Mouse (Mus musculus): Measurements from ENCODE around the gene Psmb8. TPM values are rescaled to one million over a fixed set of nuclear protein-coding genes. Genes with fewer than 3 reads are reported as not detected.

Psmb8 gene
- polyA plus RNA-seq, 1 experiment: 293 TPM

- H3K27ac ChIP-seq (ENCODE audit: insufficient read depth, low read depth, low read length): no peak overlapping the region
- WGBS: 8% methylated on average over 4 of the region's 4 CpGs
- TF ChIP-seq CTCF (IDR thresholded peaks at IDR 0.05; ENCODE audit: extremely low read depth, insufficient read length, insufficient replicate concordance, low read depth, low read length) (no peak), POLR2A (IDR thresholded peaks at IDR 0.05; ENCODE audit: low read depth, low read length) (no peak)
- H3K4me3 ChIP-seq (ENCODE audit: low read depth, low read length): no peak overlapping the region
- no peaks in the 10 kb centered on the region for H3K36me3 ChIP-seq (ENCODE audit: control insufficient read depth, insufficient read depth, low read length)
- no peaks in the 10 kb centered on the region for H3K4me1 ChIP-seq (ENCODE audit: control insufficient read depth, insufficient read depth, insufficient read length, low read length)
- H3K27me3 ChIP-seq (ENCODE audit: control insufficient read depth, insufficient read depth, low read length): no peaks in the 10 kb centered on the region
These were observed 27.0 kb upstream of the Psmb8 start for GRCm38 (mm10) chr17:34170487-34170876.

DNA sequence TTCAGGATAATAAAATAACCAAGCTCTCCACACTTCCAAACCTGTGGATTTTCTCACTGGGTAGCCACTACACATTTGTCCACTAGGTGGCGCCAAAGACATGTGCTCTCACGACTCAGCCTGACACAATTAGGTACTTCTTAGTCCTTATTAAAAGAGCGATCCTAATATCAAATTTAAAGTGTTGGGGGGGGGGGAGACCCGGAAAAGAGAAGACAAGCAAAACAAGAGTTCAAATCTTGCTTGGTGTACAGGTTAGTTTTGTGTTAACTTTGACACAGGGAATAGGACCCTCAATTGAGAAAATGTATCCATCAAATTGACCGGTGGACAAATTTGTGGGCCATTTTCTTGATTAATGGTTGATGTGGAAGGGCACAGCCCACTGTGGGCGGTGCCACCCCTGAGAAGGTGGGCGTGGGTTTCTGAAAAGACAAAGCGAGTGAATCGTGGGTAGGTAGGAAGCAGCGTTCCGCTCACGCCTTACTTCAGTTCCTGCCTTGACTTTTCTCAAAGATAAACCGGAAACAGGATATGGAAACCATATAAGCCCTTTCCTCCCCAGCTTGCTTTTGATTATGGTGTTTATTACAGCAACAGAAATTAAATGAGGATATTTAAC is 26.5 kb upstream of the Psmb8 start:
- H3K27ac ChIP-seq (ENCODE audit: insufficient read depth, low read depth, low read length): no peak overlapping the region
- H3K4me3 ChIP-seq (ENCODE audit: low read depth, low read length): no peak overlapping the region
- H3K4me1 ChIP-seq (ENCODE audit: control insufficient read depth, insufficient read depth, insufficient read length, low read length): no peaks in the 10 kb centered on the region
- no peaks in the 10 kb centered on the region for H3K36me3 ChIP-seq (ENCODE audit: control insufficient read depth, insufficient read depth, low read length)
- TF ChIP-seq POLR2A (IDR thresholded peaks at IDR 0.05; ENCODE audit: low read depth, low read length) (no peak), CTCF (IDR thresholded peaks at IDR 0.05; ENCODE audit: extremely low read depth, insufficient read length, insufficient replicate concordance, low read depth, low read length) (no peak; the same call in 1 of the 2 replicates)
- WGBS: 36% methylated on average over 13 of the region's 13 CpGs
- H3K27me3 ChIP-seq (ENCODE audit: control insufficient read depth, insufficient read depth, low read length): no peaks in the 10 kb centered on the region

- 97% methylated on average over 5 of the region's 5 CpGs for WGBS
- Histone ChIP-seq H3K27ac (ENCODE audit: insufficient read depth, low read depth, low read length) (no peak overlapping the region), H3K4me3 (ENCODE audit: low read depth, low read length) (no peak overlapping the region), H3K27me3 (ENCODE audit: control insufficient read depth, insufficient read depth, low read length) (no peaks in the 10 kb centered on the region), H3K4me1 (ENCODE audit: control insufficient read depth, insufficient read depth, insufficient read length, low read length) (no peaks in the 10 kb centered on the region), H3K36me3 (ENCODE audit: control insufficient read depth, insufficient read depth, low read length) (no peaks in the 10 kb centered on the region)
- TF ChIP-seq CTCF (IDR thresholded peaks at IDR 0.05; ENCODE audit: extremely low read depth, insufficient read length, insufficient replicate concordance, low read depth, low read length) (peak; percentile 16; the same call in 1 of the 2 replicates), POLR2A (IDR thresholded peaks at IDR 0.05; ENCODE audit: low read depth, low read length) (no peak)
These were observed 25.0 kb upstream of the Psmb8 start for GRCm38 (mm10) chr17:34172528-34172927.

GRCm38 (mm10) chr17:34174075-34174474 is 23.4 kb upstream of the Psmb8 start:
- no peak overlapping the region for H3K4me3 ChIP-seq (ENCODE audit: low read depth, low read length)
- no peaks in the 10 kb centered on the region for H3K27me3 ChIP-seq (ENCODE audit: control insufficient read depth, insufficient read depth, low read length)
- WGBS: 48% methylated on average over 1 of the region's 1 CpGs
- TF ChIP-seq POLR2A (IDR thresholded peaks at IDR 0.05; ENCODE audit: low read depth, low read length) (no peak), CTCF (IDR thresholded peaks at IDR 0.05; ENCODE audit: extremely low read depth, insufficient read length, insufficient replicate concordance, low read depth, low read length) (no peak)
- H3K4me1 ChIP-seq (ENCODE audit: control insufficient read depth, insufficient read depth, insufficient read length, low read length): no peaks in the 10 kb centered on the region
- no peak overlapping the region for H3K27ac ChIP-seq (ENCODE audit: insufficient read depth, low read depth, low read length)
- no peaks in the 10 kb centered on the region for H3K36me3 ChIP-seq (ENCODE audit: control insufficient read depth, insufficient read depth, low read length)

- Histone ChIP-seq H3K4me3 (ENCODE audit: low read depth, low read length) (no peak overlapping the region), H3K27ac (ENCODE audit: insufficient read depth, low read depth, low read length) (no peak overlapping the region), H3K36me3 (ENCODE audit: control insufficient read depth, insufficient read depth, low read length) (peaks cover 12% of the 10 kb centered on the region), H3K4me1 (ENCODE audit: control insufficient read depth, insufficient read depth, insufficient read length, low read length) (peaks cover 2% of the 10 kb centered on the region; the same call in 1 of the 2 replicates), H3K27me3 (ENCODE audit: control insufficient read depth, insufficient read depth, low read length) (no peaks in the 10 kb centered on the region)
- 77% methylated on average over 4 of the region's 4 CpGs for WGBS
- no peak for TF ChIP-seq POLR2A (IDR thresholded peaks at IDR 0.05; ENCODE audit: low read depth, low read length)
- no peak for TF ChIP-seq CTCF (IDR thresholded peaks at IDR 0.05; ENCODE audit: extremely low read depth, insufficient read length, insufficient replicate concordance, low read depth, low read length)
These were observed 20.3 kb upstream of the Psmb8 start for GRCm38 (mm10) chr17:34177179-34177578.

DNA sequence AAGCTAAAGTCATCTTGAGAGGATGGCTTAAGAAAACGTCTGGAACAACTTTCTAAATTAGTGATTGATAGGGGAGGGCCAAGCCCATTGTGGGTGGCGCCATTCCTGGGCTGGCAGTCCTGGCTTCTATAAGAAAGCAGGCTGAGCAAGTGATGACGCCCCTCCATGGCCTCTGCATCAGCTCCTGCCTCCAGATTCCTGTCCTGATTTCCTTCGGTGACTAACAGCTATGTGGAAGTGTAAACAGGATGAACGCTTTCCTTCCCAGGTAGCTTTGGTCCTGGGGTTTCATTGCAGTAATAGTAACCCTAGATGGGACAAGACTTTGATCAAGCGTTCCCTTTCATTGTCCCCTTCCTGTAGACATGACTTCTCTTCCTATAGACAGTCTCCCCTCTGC is 18.5 kb upstream of the Psmb8 start:
- TF ChIP-seq POLR2A (IDR thresholded peaks at IDR 0.05; ENCODE audit: low read depth, low read length): no peak
- WGBS: 53% methylated on average over 6 of the region's 6 CpGs
- Histone ChIP-seq H3K4me1 (ENCODE audit: control insufficient read depth, insufficient read depth, insufficient read length, low read length) (peaks cover 7% of the 10 kb centered on the region; the same call in 1 of the 2 replicates), H3K27ac (ENCODE audit: insufficient read depth, low read depth, low read length) (no peak overlapping the region), H3K36me3 (ENCODE audit: control insufficient read depth, insufficient read depth, low read length) (peaks cover 25% of the 10 kb centered on the region), H3K4me3 (ENCODE audit: low read depth, low read length) (no peak overlapping the region), H3K27me3 (ENCODE audit: control insufficient read depth, insufficient read depth, low read length) (no peaks in the 10 kb centered on the region)

- Histone ChIP-seq H3K27ac (ENCODE audit: insufficient read depth, low read depth, low read length) (0 out of 2 replicates have a peak overlapping the region, but pooled peaks have one; percentile 9), H3K27me3 (ENCODE audit: control insufficient read depth, insufficient read depth, low read length) (no peaks in the 10 kb centered on the region), H3K36me3 (ENCODE audit: control insufficient read depth, insufficient read depth, low read length) (peaks cover 27% of the 10 kb centered on the region), H3K4me1 (ENCODE audit: control insufficient read depth, insufficient read depth, insufficient read length, low read length) (peaks cover 9% of the 10 kb centered on the region; the same call in 1 of the 2 replicates), H3K4me3 (ENCODE audit: low read depth, low read length) (no peak overlapping the region)
- TF ChIP-seq POLR2A (IDR thresholded peaks at IDR 0.05; ENCODE audit: low read depth, low read length): no peak
- TF ChIP-seq CTCF (IDR thresholded peaks at IDR 0.05; ENCODE audit: extremely low read depth, insufficient read length, insufficient replicate concordance, low read depth, low read length): no peak
- WGBS: 57% methylated on average over 13 of the region's 13 CpGs
These were observed 17.3 kb upstream of the Psmb8 start for GRCm38 (mm10) chr17:34179913-34180859.
